Mouse (Mus musculus) heart, embryonic 13.5 days (tissue): ENCODE measurements around the gene Ppp1r9b. TPM values are rescaled to one million over a fixed set of nuclear protein-coding genes. Genes with fewer than 3 reads are reported as not detected.
A peak's percentile ranks its signal among the peaks of the same experiment; 100 is the strongest.

Source experiments
- ATAC-seq: fragments of 200-750 bp; cut with Nextera tagmentation; 2 replicates; pipeline ENCODE4 v1.8.0; 2017; ENCODE audit warnings: moderate TSS enrichment; ENCODE audit not compliant: insufficient number of reproducible peaks, low FRiP score, low TSS enrichment; ENCODE audit errors: extremely low read depth
- H3K27ac ChIP-seq: fragments of 300-500 bp; sonication (generic); replicated peaks from 2 replicates; pipeline ENCODE4 v1.5.1; 2015; ENCODE audit warnings: moderate library complexity, mild to moderate bottlenecking, inconsistent platforms
- H3K27me3 ChIP-seq: fragments of 300-500 bp; sonication (generic); replicated peaks from 2 replicates; pipeline ENCODE4 v1.6.1; 2015; ENCODE audit warnings: mild to moderate bottlenecking, inconsistent platforms
- H3K36me3 ChIP-seq: fragments of 300-500 bp; sonication (generic); 2 replicates; pipeline ENCODE4 v1.6.1; 2015; ENCODE audit warnings: mild to moderate bottlenecking, inconsistent platforms
- H3K4me1 ChIP-seq: fragments of 300-500 bp; sonication (generic); 2 replicates; pipeline ENCODE4 v1.6.1; 2015; ENCODE audit warnings: inconsistent platforms
- H3K4me2 ChIP-seq: fragments of 300-500 bp; sonication (generic); 2 replicates; pipeline ENCODE4 v1.6.1; 2015; ENCODE audit warnings: inconsistent platforms, mild to moderate bottlenecking, moderate library complexity
- H3K4me3 ChIP-seq: fragments of 300-500 bp; sonication (generic); 2 replicates; pipeline ENCODE4 v1.5.1; 2015; ENCODE audit warnings: moderate library complexity, mild to moderate bottlenecking, inconsistent platforms
- H3K9ac ChIP-seq: fragments of 300-500 bp; sonication (generic); 2 replicates; pipeline ENCODE4 v1.6.1; 2015; ENCODE audit warnings: inconsistent platforms, mild to moderate bottlenecking, moderate library complexity
- H3K9me3 ChIP-seq: fragments of 300-500 bp; sonication (generic); 2 replicates; pipeline ENCODE4 v1.6.1; 2016; ENCODE audit warnings: inconsistent platforms
- WGBS: fragments of 180-500 bp; shearing (Covaris S2); methylation state at CpG from one replicate; pipeline ENCODE4 v1.1.7; 2015; ENCODE audit warnings: mixed read lengths; 5-methylcytosine and 5-hydroxymethylcytosine counted together
- polyA plus RNA-seq: library from polyadenylated mRNA; unstranded; fragments of >200 nt; fragmentation: Nextera tagmentation; extraction: Ambion mirVana; gene quantifications from 2 replicates; pipeline ENCODE4 v1.2.1, GENCODE M21; 2015

The Ppp1r9b gene
- polyA plus RNA-seq, 1 experiment from 2014 or later, result 6.8 TPM

DNA sequence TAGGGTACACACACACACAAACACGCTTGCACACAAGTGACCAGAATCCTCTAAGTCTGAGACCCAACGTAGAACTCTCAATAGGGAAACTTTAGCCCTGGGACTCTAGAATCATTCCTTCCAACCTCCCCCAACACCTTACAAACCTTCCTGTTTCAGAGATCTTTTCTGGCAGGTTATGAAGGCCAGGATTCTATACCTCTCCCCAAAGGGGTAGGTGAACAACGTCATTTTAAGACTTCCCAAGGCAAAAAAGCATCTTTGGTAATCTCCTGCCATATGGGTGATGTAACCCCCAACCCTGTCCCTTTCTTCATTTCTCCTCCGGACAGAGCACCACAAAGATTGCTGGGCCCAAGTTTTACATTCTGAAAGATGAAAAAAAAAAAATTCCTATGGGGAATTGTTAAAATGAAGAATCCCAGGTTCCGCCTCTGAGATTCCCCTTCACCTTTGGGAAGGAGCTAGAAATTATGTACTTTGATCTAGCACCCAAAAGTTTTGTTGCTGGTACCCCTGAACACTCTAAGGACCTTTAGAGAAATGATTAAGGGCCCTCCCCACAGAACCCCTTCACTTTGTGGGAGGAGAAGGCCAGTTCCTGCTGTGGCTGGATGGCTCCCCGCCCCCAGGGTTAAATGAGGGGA lies 610 bp upstream of the Ppp1r9b start:
- Histone ChIP-seq H3K9me3 (no peaks in the 10 kb centered on the region), H3K4me3 (peak overlapping the region; percentile 94), H3K9ac (peak overlapping the region; percentile 98), H3K27me3 (no peaks in the 10 kb centered on the region), H3K36me3 (peaks cover 5% of the 10 kb centered on the region), H3K4me2 (peak overlapping the region; percentile 100), H3K27ac (peak overlapping the region; percentile 95), H3K4me1 (peaks cover 74% of the 10 kb centered on the region)
- ATAC-seq, result no peak
- 50% methylated on average over 6 of the region's 6 CpGs for WGBS

DNA sequence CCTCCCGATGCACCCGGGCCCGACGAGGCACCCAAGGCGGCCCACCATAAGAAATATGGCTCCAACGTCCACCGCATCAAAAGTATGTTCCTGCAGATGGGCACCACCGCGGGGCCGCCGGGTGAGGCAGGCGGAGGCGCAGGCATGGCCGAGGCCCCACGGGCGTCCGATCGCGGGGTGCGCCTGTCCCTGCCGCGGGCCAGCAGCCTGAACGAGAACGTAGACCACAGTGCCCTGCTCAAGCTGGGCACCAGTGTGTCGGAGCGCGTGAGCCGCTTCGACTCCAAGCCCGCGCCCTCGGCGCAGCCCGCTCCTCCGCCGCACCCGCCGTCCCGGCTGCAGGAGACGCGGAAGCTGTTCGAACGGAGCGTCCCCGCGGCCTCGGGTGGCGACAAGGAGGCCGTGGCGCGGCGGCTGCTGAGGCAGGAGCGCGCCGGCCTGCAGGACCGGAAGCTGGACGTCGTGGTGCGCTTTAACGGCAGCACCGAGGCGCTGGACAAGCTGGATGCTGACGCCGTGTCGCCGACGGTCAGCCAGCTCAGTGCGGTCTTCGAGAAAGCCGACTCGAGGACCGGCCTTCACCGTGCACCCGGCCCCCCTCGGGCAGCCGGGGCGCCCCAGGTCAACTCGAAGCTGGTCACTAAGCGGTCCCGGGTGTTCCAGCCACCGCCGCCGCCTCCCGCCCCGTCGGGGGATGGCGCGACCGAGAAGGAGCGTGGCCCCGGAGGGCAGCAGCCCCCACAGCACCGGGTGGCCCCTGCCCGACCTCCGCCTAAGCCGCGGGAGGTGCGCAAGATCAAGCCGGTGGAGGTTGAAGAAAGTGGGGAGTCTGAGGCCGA lies 1.0 kb downstream of the Ppp1r9b start:
- Histone ChIP-seq H3K4me3 (peak overlapping the region; percentile 94), H3K27me3 (no peaks in the 10 kb centered on the region), H3K9ac (peak overlapping the region; percentile 98), H3K4me1 (peaks cover 83% of the 10 kb centered on the region), H3K36me3 (peaks cover 21% of the 10 kb centered on the region), H3K27ac (peak overlapping the region; percentile 95), H3K9me3 (no peaks in the 10 kb centered on the region), H3K4me2 (peak overlapping the region; percentile 100)
- WGBS, result under 1% methylated on average over 98 of the region's 99 CpGs
- no peak for ATAC-seq

DNA sequence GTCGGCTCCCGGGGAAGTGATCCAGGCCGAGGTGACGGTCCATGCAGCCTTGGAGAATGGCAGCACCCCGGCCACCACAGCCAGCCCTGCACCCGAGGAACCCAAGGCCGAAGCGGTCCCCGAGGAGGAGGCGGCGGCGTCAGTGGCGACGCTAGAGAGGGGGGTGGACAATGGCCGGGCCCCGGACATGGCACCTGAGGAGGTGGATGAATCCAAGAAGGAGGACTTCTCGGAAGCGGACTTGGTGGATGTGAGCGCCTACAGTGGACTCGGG lies 1.6 kb downstream of the Ppp1r9b start:
- Histone ChIP-seq H3K4me3 (peak overlapping the region; percentile 94), H3K36me3 (peaks cover 27% of the 10 kb centered on the region), H3K4me1 (peaks cover 83% of the 10 kb centered on the region), H3K27me3 (no peaks in the 10 kb centered on the region), H3K27ac (peak overlapping the region; percentile 95), H3K9ac (peak overlapping the region; percentile 98), H3K9me3 (no peaks in the 10 kb centered on the region), H3K4me2 (peak overlapping the region; percentile 100)
- WGBS, result under 1% methylated on average over 20 of the region's 20 CpGs
- ATAC-seq, result no peak

DNA sequence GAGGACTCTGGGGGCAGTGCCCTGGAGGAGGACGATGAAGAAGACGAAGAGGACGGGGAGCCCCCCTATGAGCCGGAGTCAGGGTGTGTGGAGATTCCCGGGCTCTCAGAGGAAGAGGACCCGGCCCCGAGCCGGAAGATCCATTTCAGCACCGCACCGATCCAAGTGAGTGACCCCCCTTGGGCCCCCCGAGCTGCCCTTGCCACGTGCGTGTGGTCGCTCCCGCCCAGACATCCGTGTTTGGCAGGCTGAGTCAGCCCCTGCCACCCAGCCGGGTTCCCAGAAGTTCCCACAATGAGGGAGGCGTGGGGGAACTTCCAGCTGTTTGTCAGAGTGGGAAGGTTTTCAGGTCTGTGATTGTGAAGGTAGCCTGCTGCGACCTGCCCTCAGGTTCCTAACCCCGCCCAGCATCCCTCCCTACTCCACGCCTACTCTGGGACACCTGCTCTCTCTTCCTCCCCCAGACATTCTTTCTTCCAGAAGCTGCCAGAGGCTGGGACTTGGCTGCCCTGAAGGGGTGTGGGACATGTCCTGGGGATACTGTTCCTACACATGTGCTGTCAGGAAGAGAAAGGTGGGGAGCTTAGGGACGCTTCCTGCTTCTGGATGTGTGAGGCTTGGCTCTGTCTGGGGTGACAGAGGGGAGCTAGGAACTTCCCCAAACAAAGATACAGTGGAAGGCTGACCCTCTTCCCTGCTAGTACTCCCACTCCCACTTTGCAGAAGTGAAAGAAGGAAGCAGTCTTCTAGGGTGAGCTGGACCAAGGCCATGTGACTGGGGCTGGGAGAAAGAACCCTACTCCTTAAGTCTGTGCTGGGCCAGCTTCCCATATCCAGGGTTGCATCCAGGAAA lies 2.1 kb downstream of the Ppp1r9b start:
- Histone ChIP-seq H3K9me3 (no peaks in the 10 kb centered on the region), H3K27ac (peak overlapping the region; percentile 95), H3K27me3 (no peaks in the 10 kb centered on the region), H3K36me3 (peaks cover 32% of the 10 kb centered on the region), H3K4me1 (peaks cover 83% of the 10 kb centered on the region), H3K9ac (peak overlapping the region; percentile 98), H3K4me2 (peak overlapping the region; percentile 100), H3K4me3 (peak overlapping the region; percentile 94)
- WGBS, result 4% methylated on average over 22 of the region's 22 CpGs
- peak; percentile 11; the same call in 1 of the 2 replicates for ATAC-seq

DNA sequence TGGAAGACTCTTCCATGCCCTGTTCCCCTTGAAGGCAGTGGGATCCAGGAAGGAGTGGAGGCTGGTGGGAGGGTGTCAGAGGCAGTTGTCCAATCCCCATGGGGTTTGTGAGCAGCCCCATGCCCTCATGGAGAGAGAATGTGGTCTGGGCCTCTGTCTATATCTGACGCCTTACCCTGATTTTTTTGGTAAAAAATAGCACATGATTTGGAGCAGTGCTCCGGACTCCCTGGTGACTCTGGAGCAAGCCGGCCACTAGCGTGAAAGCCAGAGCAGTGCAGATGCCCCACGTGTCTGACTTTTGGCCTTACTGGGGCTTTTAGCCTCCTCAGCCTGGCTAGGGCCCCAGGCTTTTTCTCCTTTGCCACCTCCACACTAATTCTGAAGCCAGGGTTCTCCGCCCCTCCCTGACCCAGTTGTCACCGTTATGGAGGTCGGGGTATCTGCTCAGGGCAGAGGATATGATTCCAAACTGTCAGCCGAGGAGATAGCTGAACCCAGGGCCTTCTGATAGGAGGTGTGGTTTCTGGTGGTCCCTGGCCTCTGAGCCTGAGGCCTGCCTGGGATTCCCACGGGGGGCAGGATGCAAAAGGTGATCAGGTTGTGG lies 3.5 kb downstream of the Ppp1r9b start:
- H3K27ac ChIP-seq, result peak overlapping the region; percentile 95
- H3K4me1 ChIP-seq, result peaks cover 73% of the 10 kb centered on the region
- H3K27me3 ChIP-seq, result no peaks in the 10 kb centered on the region
- peaks cover 45% of the 10 kb centered on the region for H3K36me3 ChIP-seq
- H3K9me3 ChIP-seq, result no peaks in the 10 kb centered on the region
- peak overlapping the region; percentile 100 for H3K4me2 ChIP-seq
- WGBS, result 24% methylated on average over 10 of the region's 10 CpGs
- H3K4me3 ChIP-seq, result peak overlapping the region; percentile 94
- H3K9ac ChIP-seq, result peak overlapping the region; percentile 98
- no peak for ATAC-seq

DNA sequence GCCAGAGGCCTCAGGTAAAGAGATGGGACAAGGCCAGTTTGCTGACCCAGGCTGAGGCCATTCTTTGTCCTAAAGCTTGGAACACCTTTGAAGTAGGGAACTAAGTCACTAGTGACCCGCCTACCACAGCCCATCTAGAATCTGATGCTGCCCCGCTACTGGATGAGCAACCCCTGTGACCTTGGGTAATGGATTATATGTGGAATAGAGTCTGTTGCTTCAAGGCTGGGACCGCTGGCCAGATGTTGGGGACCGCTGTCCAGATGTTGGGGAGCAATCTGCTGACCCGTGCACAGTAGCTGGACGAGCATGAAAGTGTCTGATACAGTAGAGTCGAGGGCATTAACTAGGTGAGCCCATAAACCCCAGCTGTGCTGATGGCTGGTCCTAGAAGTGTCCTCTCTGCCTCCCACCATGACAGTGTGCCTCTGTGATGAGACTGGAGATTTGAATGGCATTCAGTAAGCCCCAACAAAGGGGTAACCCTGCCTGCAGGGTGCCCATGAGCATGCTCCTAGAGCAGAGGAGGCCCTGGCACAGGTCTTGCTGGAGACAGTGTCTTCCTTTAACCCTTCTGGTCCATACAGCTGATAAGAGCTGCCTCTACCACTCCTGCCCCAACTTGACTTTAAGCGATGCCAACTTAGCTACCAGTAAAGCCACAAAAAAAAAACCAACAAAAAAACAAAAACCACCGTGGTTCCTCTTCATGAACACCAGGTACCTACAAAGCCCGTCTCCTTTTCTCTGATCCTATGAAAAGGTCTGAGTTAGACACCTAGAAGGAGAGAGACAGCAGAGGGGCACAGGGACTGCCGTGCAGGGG lies 4.3 kb downstream of the Ppp1r9b start:
- peak overlapping the region; percentile 98 for H3K9ac ChIP-seq
- 79% methylated on average over 11 of the region's 11 CpGs for WGBS
- H3K27ac ChIP-seq, result peak overlapping the region; percentile 95; the same call in 1 of the 2 replicates
- H3K4me3 ChIP-seq, result peak overlapping the region; percentile 94
- ATAC-seq, result no peak
- peaks cover 54% of the 10 kb centered on the region for H3K36me3 ChIP-seq
- peak overlapping the region; percentile 100 for H3K4me2 ChIP-seq
- no peaks in the 10 kb centered on the region for H3K27me3 ChIP-seq
- H3K9me3 ChIP-seq, result no peaks in the 10 kb centered on the region
- peaks cover 72% of the 10 kb centered on the region for H3K4me1 ChIP-seq

DNA sequence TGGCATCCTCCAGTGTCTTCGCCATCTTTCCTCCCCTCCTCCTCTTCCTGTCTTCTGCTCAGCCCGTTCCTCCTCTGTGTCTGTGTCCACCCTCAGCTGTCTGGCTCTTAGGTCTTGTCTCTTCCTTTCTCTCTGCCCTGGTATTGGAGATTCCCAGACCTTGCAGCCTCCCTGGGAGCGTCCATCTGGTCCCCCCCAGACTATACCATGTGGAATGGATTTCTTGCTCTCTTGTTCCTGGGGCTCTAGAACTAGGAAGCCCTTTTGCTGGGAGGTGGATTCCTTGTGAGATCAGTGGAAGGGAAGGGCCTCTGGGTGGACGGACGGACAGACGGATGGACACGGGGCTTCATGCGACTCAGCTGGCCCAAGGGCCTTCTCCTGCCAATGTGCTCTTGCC lies 5.3 kb downstream of the Ppp1r9b start:
- Histone ChIP-seq H3K27me3 (no peaks in the 10 kb centered on the region), H3K9me3 (no peaks in the 10 kb centered on the region), H3K4me3 (0 out of 2 replicates have a peak overlapping the region, but pooled peaks have one; percentile 11), H3K4me2 (peak overlapping the region; percentile 100), H3K27ac (no peak overlapping the region), H3K4me1 (peaks cover 76% of the 10 kb centered on the region), H3K36me3 (peaks cover 63% of the 10 kb centered on the region), H3K9ac (peak overlapping the region; percentile 98)
- ATAC-seq, result no peak
- 81% methylated on average over 8 of the region's 8 CpGs for WGBS

DNA sequence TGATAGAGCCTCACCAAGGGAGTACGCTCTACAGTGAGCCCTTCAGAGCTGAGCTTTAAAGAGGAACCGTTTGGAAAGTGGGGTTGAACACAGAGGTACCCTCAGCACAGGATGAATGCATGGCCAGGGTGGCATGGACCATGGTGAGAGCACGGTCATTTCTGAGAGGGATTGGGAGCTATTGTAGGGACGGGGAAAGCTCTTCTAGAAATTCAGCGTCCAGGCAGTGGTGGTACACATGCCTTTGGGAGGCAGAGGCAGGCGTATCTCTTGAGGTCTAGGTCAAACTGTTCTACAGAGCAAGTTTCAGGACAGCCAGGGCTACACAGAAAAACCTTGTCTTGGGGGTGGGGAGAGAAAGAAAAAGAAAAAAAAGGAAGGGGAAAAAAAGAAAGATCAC lies 6.1 kb downstream of the Ppp1r9b start:
- Histone ChIP-seq H3K4me2 (peak overlapping the region; percentile 100), H3K9me3 (no peaks in the 10 kb centered on the region), H3K36me3 (peaks cover 71% of the 10 kb centered on the region), H3K4me1 (peaks cover 81% of the 10 kb centered on the region), H3K4me3 (peak overlapping the region; percentile 6; the same call in 1 of the 2 replicates), H3K27ac (no peak overlapping the region), H3K27me3 (no peaks in the 10 kb centered on the region), H3K9ac (no peak overlapping the region)
- WGBS, result 87% methylated on average over 6 of the region's 6 CpGs
- ATAC-seq, result no peak

DNA sequence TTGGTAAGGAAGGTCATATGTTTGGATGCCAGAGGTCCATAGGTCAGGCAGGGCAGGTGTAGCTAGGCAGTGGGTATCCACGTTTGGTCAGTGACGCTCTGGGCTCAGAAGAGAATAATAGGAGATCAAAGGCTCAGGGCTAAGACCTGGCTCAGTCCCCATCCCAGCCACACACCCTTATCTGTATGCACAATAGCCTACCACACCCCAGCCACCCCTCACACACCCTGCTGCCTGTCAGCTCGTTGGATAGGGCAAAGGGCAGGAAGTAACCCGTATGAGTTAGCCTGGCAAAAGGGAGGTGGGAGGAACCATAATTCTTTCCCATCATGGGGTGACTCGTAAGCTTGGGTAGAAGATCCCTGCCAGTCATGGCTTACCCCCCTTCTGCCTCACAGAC lies 6.8 kb downstream of the Ppp1r9b start:
- Histone ChIP-seq H3K4me2 (peak overlapping the region; percentile 100), H3K4me3 (peak overlapping the region; percentile 31), H3K9me3 (no peaks in the 10 kb centered on the region), H3K27me3 (no peaks in the 10 kb centered on the region), H3K27ac (no peak overlapping the region; the same call in 1 of the 2 replicates), H3K36me3 (peaks cover 77% of the 10 kb centered on the region), H3K4me1 (peaks cover 75% of the 10 kb centered on the region), H3K9ac (peak overlapping the region; percentile 47; the same call in 1 of the 2 replicates)
- ATAC-seq, result no peak
- WGBS, result 52% methylated on average over 5 of the region's 5 CpGs

DNA sequence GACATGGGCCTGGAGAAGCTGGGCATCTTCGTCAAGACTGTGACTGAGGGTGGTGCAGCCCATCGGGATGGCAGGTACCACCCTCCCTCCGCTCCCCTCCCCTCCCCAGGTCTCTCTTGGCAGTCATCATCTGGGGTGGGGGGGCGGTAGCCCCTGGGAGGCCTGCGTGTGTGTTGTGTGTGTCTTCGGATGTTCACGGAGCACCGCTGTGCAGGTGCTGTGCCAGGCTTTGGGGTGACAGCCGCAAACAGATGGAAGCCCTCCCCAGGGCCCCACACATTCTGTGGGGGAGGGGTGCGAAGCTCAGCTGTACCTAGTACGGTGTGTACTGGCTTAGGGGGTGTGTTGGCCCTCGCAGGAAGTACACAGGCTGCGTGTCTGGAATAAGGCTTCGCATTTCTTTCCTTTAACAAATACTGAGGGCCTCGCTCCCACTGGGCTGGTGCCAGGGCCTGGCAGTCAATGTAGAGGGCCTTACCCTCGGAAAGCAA lies 7.3 kb downstream of the Ppp1r9b start:
- Histone ChIP-seq H3K27ac (no peak overlapping the region; the same call in 1 of the 2 replicates), H3K27me3 (no peaks in the 10 kb centered on the region), H3K36me3 (peaks cover 82% of the 10 kb centered on the region), H3K9me3 (no peaks in the 10 kb centered on the region), H3K4me2 (peak overlapping the region; percentile 100), H3K9ac (peak overlapping the region; percentile 47; the same call in 1 of the 2 replicates), H3K4me3 (peak overlapping the region; percentile 31), H3K4me1 (peaks cover 70% of the 10 kb centered on the region)
- 67% methylated on average over 16 of the region's 16 CpGs for WGBS
- ATAC-seq, result no peak
